Mouse (Mus musculus) yolk sac, embryonic 10.5 days (tissue): ENCODE measurements around the gene Nckap5l.

Experiments used
- DNase-seq: peaks from one replicate; pipeline ENCODE4 v3.0.0-alpha.2; 2017; ENCODE audit warnings: low spot score

The Nckap5l gene

DNA sequence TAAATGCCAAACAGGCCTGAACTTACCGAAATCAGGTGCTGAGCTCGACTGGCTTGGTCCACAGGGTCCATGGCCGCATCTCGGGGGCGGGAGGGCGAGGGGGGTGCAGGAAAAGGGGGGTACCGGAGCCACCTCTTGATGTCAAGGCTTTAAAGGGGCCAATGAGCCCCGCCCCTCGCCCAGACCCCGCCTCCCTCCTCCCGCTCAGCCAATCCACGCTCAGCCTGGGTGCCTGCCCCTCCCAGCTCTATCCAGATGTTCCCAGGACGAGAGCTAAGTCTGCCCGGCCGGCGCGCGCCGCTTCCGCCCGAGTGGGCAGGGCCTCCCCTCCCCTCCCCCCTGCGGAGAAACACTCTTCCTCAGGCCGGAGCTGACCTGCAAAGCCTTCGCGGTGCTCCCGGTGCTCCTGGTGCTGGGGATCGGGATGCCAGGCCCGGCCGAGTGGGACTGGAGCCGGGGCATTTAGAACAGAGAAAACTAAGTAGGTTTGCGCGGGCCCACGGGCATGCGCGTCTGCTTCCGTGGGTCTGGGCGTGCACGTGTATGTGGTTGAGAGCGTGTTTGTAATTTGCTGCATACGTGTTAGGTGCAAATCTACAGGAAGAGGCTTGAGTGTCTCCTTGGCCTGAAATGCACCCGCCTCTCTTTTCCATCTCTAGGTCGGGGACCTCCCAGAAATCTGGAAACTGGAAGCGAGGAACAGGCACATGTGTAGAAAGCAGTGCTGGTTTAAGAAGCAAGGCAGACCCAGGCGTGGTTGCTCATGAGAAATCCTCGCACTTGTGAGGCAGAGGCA, at the start of gene Nckap5l:
TSS of gene Nckap5l (minus strand) at position 143 of the 796 bp plus-strand sequence.
- DNase-seq, result peak; percentile 96

DNA sequence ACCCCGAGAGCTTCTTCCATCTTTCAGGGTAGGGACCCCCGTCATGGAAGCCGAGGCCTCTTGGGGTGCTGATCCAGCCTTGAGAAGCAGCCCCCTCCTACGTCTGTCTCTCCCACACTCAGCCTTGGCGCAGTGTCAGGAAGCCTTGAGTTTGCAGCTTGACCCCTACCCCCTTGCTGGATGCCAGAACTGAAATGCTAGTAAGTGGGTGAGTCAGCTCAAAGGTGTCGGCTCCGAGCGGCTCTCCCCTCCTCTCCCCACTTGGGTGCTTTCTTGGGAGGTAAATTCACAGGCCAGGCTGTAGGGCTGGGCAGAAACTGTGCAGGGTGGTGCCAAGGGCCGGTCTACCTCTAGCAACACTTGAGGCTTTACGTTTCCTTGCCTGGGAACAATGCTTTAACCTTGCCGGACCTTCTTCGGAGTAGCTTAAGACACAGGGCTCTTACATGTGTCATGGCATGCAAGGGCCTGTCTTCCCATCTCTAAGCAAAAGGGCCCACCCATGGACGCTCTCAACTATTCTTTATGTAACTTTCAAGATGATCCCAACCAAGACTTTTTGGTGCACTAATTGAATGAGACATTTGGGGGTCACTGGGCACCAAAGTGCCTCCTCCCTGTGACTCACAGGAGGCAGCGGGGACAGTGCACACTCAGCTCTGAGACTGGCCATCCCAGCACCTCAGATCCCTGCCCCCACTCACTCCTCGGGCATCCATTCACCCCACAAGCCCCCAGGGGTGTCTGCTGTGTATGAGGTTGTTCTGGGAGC, 48.0 kb upstream of the Nckap5l start:
- DNase-seq, result no peak

DNA sequence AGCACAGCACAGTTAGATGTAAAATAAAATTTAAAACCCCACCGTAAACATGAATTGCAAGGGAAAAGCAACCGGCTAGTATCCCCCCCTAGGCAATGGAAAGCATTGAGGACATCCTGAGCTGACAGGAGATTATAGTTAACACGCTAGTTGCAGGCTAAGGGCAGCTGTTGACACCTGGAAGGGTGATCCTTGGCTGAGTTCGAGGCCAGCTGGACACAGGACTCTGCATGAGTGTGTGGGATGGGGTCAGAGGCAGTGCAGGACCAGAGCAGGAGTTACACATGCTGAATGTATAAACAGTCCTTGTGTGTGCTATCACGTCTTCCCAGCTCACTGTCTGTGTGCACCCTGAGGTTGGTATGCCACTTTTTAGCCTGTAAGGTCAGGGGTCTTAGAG, 45.7 kb upstream of the Nckap5l start:
- no peak for DNase-seq

- no peak for DNase-seq
Observed at GRCm38 (mm10) chr15:99502311-99502831, 44.8 kb upstream of the Nckap5l start.

GRCm38 (mm10) chr15:99501292-99502260, 44.0 kb upstream of the Nckap5l start:
- DNase-seq, result no peak

DNA sequence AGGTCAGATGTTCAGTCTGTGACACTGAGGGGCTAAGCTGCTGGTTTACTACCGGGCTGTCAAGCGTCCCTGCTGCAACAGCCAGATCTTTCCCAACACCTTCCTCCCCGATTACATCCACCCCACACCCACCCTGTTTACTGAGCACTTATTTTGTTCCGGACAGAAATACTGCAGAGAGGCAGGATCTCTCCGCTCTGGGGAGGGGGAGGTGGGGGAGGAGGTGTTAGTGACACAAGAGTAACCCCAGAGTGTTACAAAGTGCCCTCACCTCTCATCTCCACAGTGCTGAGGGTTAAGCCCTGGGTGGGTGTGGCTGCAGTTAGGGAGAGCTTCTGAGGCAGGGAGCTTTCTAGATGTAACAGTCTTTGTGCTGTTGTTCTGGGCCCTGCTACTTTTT, 42.8 kb upstream of the Nckap5l start:
- peak; percentile 26 for DNase-seq

DNA sequence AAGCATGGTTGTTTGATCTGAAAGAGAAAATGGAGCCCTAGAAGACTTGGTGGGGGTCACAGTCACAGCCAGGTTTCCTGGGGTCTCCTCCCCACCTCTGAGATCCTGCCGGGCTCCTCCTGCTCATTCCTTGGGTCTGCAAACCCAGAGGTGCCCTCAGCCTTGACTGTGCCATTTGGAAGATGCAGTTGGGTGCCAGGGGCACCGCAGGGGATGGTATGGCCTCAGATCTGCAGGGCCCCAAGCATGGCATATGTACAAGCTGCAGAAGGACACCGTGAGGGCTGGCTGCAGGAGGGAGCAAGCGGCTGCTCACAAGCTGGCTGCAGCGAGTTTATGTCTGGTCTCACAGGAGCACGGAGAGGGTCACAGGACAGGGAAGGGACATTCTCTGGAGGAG, 42.2 kb upstream of the Nckap5l start:
- no peak for DNase-seq

DNA sequence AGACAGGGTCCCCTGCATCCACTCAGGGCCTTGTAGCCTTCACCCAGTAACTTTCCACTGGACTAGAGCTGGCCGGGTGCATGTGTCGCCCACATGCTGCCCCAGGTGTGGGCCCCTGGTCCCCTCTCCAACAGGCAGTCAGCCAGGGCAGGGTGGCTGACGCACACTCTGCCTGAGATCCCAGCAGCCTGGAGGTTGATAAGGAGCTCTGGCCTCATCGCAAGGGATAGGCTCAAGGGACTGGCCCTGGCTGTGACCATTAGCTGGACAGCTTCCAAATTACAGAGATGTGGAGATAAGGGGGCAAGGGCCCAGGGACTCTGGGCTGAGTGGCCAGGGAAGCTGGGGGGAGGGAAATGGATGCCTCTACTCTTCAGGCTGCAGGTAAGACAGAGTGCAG, 41.2 kb upstream of the Nckap5l start:
- no peak for DNase-seq

DNA sequence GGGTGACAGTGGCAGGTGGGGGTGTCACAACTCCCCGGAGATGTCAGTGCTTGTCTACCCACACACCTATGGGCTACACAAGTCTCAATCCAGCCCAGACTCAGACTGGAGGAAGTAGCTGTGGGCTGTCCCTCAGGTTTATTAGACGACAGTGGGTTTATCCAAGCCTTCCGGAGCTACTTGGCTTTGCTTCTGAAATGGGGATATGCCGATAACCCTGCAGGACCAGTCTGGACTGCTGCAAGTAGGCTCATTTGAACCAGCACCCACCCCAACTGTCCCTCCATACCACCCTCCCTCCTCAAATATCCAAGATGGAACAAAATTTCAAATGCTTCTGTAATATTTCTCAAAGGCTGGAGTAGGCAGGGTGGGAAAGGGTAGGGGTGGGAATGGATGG, 40.8 kb upstream of the Nckap5l start:
- DNase-seq, result no peak

DNA sequence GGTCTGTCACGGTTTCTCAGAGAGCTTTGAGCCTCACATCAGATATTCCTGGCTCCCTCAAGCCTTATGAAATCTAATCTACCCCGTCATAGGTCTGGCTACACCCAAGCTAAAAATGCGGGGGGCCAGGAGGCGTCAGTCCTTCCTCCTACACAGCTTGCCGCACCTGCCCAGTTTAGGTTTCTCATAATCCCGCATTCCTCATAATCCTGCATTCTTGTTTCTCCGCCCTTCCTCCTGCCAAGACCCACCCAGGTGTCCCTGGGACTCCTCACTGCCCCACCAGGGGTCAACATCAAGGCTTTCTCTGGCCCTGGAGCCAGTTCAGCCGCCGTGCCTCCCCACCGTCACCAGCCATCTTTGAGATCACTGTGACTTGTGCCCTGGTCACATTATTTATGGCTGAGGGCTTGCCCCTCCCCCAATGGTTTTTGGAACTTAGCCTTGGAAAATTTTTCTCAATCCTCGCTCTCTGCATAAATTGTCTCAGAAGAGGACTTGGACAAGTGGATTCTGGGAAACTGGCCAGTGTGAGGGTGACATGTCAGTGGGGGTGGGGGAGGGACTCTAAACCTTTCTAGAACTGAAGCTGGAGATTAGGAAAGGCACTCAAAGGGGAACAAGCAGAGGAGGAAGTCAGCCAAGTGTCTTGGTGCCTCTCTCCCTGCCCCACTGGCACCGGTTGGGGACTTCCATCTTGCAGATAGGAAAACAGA, 40.1 kb upstream of the Nckap5l start:
- no peak for DNase-seq

GRCm38 (mm10) chr15:99497061-99497460, 39.5 kb upstream of the Nckap5l start:
- peak; percentile 52 for DNase-seq

DNA sequence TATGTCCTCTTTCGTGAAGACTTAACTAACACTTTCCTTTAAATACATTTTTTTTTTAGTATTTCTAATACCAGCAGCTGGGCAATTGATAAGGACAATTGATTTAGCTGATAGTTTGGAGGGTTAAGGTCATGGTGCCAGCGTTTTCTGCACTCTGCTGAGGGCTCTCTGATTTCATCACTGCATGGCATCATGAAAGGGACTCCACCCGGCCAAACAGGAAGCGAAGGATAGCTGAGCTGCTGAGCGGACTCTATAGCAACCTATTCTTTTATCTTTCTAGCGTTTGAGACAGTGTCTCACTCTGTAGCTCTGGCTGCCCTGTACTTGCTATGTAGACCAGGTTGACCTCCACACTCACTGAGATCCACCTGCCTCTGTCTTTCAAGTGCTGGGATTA, 27.2 kb upstream of the Nckap5l start:
- no peak for DNase-seq

DNA sequence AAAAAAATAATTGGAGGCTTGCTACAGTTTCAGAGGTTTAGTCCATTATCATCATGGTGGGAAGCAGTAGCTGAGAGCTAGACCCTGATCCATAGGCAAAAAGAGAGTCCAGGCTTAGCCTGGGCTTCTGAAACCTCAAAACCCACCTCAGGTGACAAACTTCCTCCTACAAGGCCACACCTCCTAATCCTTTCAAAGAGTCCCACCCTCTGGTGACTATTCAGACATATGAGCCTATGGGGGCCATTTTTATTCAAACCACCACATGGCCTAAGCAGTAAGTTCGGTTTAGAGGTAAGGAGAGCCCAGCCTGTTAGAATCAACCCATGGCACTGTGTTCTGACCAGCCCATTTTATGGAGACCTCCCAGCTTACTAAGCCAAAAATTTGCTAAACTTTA, 18.3 kb upstream of the Nckap5l start:
- no peak for DNase-seq

GRCm38 (mm10) chr15:99474576-99474926, 17.0 kb upstream of the Nckap5l start, which contains the start of gene Bcdin3d:
TSS of gene Bcdin3d (minus strand) at chr15:99474730.
- DNase-seq, result peak; percentile 90

DNA sequence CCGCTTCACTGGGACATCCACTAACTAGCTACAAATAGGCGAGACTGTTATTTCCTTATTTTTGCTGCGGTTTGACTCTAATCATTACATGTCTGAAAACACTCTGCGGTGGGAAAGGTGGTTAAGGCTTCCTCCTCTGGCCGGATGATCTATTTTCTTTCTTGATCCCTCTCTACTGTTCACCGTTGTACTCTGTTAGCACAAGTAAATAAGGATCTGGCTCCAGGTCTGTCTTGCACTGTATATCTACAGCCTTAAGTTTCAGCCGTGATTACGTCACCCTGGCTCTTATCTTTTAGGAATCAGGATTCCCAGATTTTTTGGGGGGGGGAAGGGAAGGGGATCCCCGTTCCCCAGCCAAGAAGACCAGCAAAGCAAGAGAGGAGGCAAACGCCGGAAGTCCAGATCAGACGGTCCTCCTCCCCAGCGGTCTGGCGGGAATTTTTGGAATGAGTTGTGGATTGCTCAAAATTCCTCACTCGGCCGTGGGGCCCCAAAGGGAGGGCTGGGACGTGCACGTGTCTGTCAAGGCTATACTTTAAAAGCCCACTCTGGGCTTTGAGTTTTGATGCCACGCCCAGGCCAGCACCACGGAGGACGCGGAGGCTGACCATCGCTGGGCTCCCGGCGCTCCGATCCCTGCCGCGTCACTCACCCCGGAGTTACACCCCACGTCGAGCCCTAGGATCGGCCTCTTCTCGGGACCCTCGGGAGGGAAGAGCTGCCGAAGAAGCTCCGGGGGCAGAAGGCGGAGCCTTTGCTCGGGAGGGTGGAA, 16.4 kb upstream of the Nckap5l start:
- peak; percentile 84 for DNase-seq

- DNase-seq, result no peak
Observed at GRCm38 (mm10) chr15:99472972-99473371, 15.4 kb upstream of the Nckap5l start.

- DNase-seq, result no peak
Observed at GRCm38 (mm10) chr15:99471677-99472063, 14.1 kb upstream of the Nckap5l start.

- DNase-seq, result peak; percentile 22
Observed at GRCm38 (mm10) chr15:99470971-99471676, 13.6 kb upstream of the Nckap5l start.

- no peak for DNase-seq
Observed at GRCm38 (mm10) chr15:99470224-99470761, 12.7 kb upstream of the Nckap5l start.

GRCm38 (mm10) chr15:99469736-99470135, 12.2 kb upstream of the Nckap5l start:
- no peak for DNase-seq
